Mouse (Mus musculus) MEL (cell line): ENCODE results near the gene Gm45213. TPM values are rescaled to one million over a fixed set of nuclear protein-coding genes. Genes with fewer than 3 reads are reported as not detected.

Experiments used
- DNase-seq: peaks from one replicate; pipeline ENCODE4 v3.0.0; 2011; ENCODE audit warnings: low read depth, low spot score
- H3K27ac ChIP-seq: 2 replicates; pipeline ENCODE4 v1.5.1; 2012; ENCODE audit warnings: low read depth, mild to moderate bottlenecking, control low read depth, low read length, moderate library complexity; ENCODE audit not compliant: control insufficient read depth
- H3K27me3 ChIP-seq, 2 experiments: fragments of 150-350 bp in 1 of 2; sonication (generic) in 1 of 2; 2 replicates each; pipeline ENCODE4 v1.6.1; 2012; ENCODE audit warnings: low read length in 2 of 2, mild to moderate bottlenecking in 2 of 2, improper control_type of control experiment in 1 of 2, moderate library complexity in 1 of 2; ENCODE audit not compliant: insufficient read depth in 2 of 2, control insufficient read depth in 1 of 2
- H3K36me3 ChIP-seq, 2 experiments: 2 replicates each; pipeline ENCODE4 v1.6.1; 2012 to 2014; ENCODE audit warnings: low read length in 2 of 2, improper control_type of control experiment in 1 of 2, inconsistent platforms in 1 of 2, mild to moderate bottlenecking in 1 of 2; ENCODE audit not compliant: insufficient read depth in 2 of 2, control insufficient read depth in 1 of 2
- H3K4me1 ChIP-seq, 2 experiments: fragments of 150-350 bp in 1 of 2; sonication (generic) in 1 of 2; 2 replicates each; pipeline ENCODE4 v1.6.1; 2012; ENCODE audit warnings: low read length in 2 of 2, improper control_type of control experiment in 1 of 2, mild to moderate bottlenecking in 1 of 2; ENCODE audit not compliant: insufficient read depth in 2 of 2, control insufficient read depth in 1 of 2
- H3K4me3 ChIP-seq, 2 experiments: fragments of 150-350 bp in 1 of 2; sonication (generic) in 1 of 2; 2 replicates each; pipeline ENCODE4 v1.5.1; 2012; ENCODE audit warnings: low read depth in 2 of 2, low read length in 2 of 2, mild to moderate bottlenecking in 2 of 2, moderate library complexity in 2 of 2, control low read depth in 1 of 2, improper control_type of control experiment in 1 of 2; ENCODE audit not compliant: control insufficient read depth in 1 of 2, insufficient read depth in 1 of 2
- H3K79me2 ChIP-seq: 2 replicates; pipeline ENCODE4 v1.6.1; 2012; ENCODE audit warnings: mild to moderate bottlenecking, low read length, moderate library complexity; ENCODE audit not compliant: control insufficient read depth, poor library complexity, insufficient read depth
- H3K9ac ChIP-seq: 2 replicates; pipeline ENCODE4 v1.6.1; 2012; ENCODE audit warnings: low read depth, mild to moderate bottlenecking, control low read depth, low read length, moderate library complexity; ENCODE audit not compliant: control insufficient read depth, poor library complexity, severe bottlenecking
- H3K9me3 ChIP-seq: fragments of 150-350 bp; sonication (generic); replicated peaks from 2 replicates; pipeline ENCODE4 v1.6.1; 2012; ENCODE audit warnings: mild to moderate bottlenecking, low read length, improper control_type of control experiment, moderate library complexity; ENCODE audit not compliant: insufficient read depth
- CHD1 ChIP-seq: IDR thresholded peaks from 2 replicates; pipeline ENCODE4 v1.6.1; 2012; ENCODE audit warnings: low read depth, mild to moderate bottlenecking, inconsistent platforms, low read length, improper control_type of control experiment
- E2F4 ChIP-seq: IDR thresholded peaks from 2 replicates; pipeline ENCODE4 v1.6.1; 2011; ENCODE audit warnings: low read depth, low read length, improper control_type of control experiment, borderline replicate concordance
- ELF1 ChIP-seq: IDR thresholded peaks from 2 replicates; pipeline ENCODE4 v1.6.1; 2014; ENCODE audit warnings: low read depth, mild to moderate bottlenecking, inconsistent platforms, low read length, improper control_type of control experiment, moderate library complexity
- HCFC1 ChIP-seq: IDR thresholded peaks from 2 replicates; pipeline ENCODE4 v1.6.1; 2012; ENCODE audit warnings: low read depth, mild to moderate bottlenecking, inconsistent platforms, low read length, improper control_type of control experiment, moderate library complexity
- JUND ChIP-seq: IDR thresholded peaks from 2 replicates; pipeline ENCODE4 v1.6.1; 2011; ENCODE audit warnings: low read depth, mild to moderate bottlenecking, improper control_type of control experiment, low read length
- KAT2A ChIP-seq: conservative IDR thresholded peaks from 2 replicates; pipeline ENCODE4 v1.6.1; 2012; ENCODE audit warnings: low read depth, low read length, improper control_type of control experiment, inconsistent platforms
- MAFK ChIP-seq: IDR thresholded peaks from 2 replicates; pipeline ENCODE4 v1.6.1; 2011; ENCODE audit warnings: low read depth, mild to moderate bottlenecking, low read length, improper control_type of control experiment, borderline replicate concordance
- MAX ChIP-seq: IDR thresholded peaks from 2 replicates; pipeline ENCODE4 v1.6.1; 2011; ENCODE audit warnings: low read length, improper control_type of control experiment
- MEF2A ChIP-seq: IDR thresholded peaks from 2 replicates; pipeline ENCODE4 v1.6.1; 2014; ENCODE audit warnings: low read depth, mild to moderate bottlenecking, inconsistent platforms, low read length, improper control_type of control experiment; ENCODE audit not compliant: poor library complexity, insufficient replicate concordance, severe bottlenecking; ENCODE audit errors: extremely low read depth
- MXI1 ChIP-seq: IDR thresholded peaks from 2 replicates; pipeline ENCODE4 v1.6.1; 2011; ENCODE audit warnings: mild to moderate bottlenecking, low read depth, low read length, improper control_type of control experiment
- MYC ChIP-seq: IDR thresholded peaks from 2 replicates; pipeline ENCODE4 v1.6.1; 2011; ENCODE audit warnings: low read depth, mild to moderate bottlenecking, low read length, improper control_type of control experiment, moderate library complexity
- POLR2AphosphoS2 ChIP-seq: IDR thresholded peaks from 2 replicates; pipeline ENCODE4 v1.6.1; 2011; ENCODE audit warnings: low read length, improper control_type of control experiment
- POLR2AphosphoS5 ChIP-seq: IDR thresholded peaks from 2 replicates; pipeline ENCODE4 v1.6.1; 2012; ENCODE audit warnings: low read depth, borderline replicate concordance, mild to moderate bottlenecking, inconsistent platforms, low read length, moderate library complexity, mixed read lengths
- RCOR1 ChIP-seq: IDR thresholded peaks from 2 replicates; pipeline ENCODE4 v1.6.1; 2012; ENCODE audit warnings: low read depth, mild to moderate bottlenecking, inconsistent platforms, low read length, improper control_type of control experiment
- SIN3A ChIP-seq: IDR thresholded peaks from 2 replicates; pipeline ENCODE4 v1.6.1; 2012; ENCODE audit warnings: low read length, improper control_type of control experiment, inconsistent platforms
- TAL1 ChIP-seq: IDR thresholded peaks from 2 replicates; pipeline ENCODE4 v1.6.1; 2012; ENCODE audit warnings: mild to moderate bottlenecking, inconsistent platforms, low read length, moderate library complexity, mixed read lengths
- UBTF ChIP-seq: IDR thresholded peaks from 2 replicates; pipeline ENCODE4 v1.6.1; 2012; ENCODE audit warnings: low read depth, mild to moderate bottlenecking, inconsistent platforms, low read length, improper control_type of control experiment, moderate library complexity, borderline replicate concordance; ENCODE audit not compliant: insufficient read depth
- ZC3H11A ChIP-seq: IDR thresholded peaks from 2 replicates; pipeline ENCODE4 v1.6.1; 2012; ENCODE audit warnings: low read depth, mild to moderate bottlenecking, inconsistent platforms, low read length, improper control_type of control experiment
- ZKSCAN1 ChIP-seq: IDR thresholded peaks from 2 replicates; pipeline ENCODE4 v1.6.1; 2012; ENCODE audit warnings: low read depth, mild to moderate bottlenecking, inconsistent platforms, low read length, improper control_type of control experiment, moderate library complexity
- ZMIZ1 ChIP-seq: IDR thresholded peaks from 2 replicates; pipeline ENCODE4 v1.6.1; 2012; ENCODE audit warnings: low read depth, mild to moderate bottlenecking, inconsistent platforms, low read length, improper control_type of control experiment, moderate library complexity
- ZNF384 ChIP-seq: IDR thresholded peaks from 2 replicates; pipeline ENCODE4 v1.6.1; 2012; ENCODE audit warnings: low read depth, mild to moderate bottlenecking, inconsistent platforms, low read length, improper control_type of control experiment
- polyA plus RNA-seq, 2 experiments: library from polyadenylated mRNA; stranded (reverse) in 1 of 2; unstranded in 1 of 2; fragments of >175 nt in 1 of 2; fragments of >200 nt in 1 of 2; gene quantifications; 2 replicates each; pipeline versions ENCODE4 v1.2.1 to v1.2.4; 2012; ENCODE audit warnings: low replicate concordance in 2 of 2, low read depth in 1 of 2; ENCODE audit not compliant: insufficient read length in 2 of 2, insufficient read depth in 1 of 2, missing spikeins in 1 of 2
- total RNA-seq: library from RNA; depleted of rRNA; stranded (reverse); fragments of 300-350 nt; gene quantifications from 2 replicates; pipeline ENCODE4 v1.2.3, GENCODE M21; 2012

Gm45213 gene
- total and polyA plus RNA-seq, 3 experiments: not detected

DNA sequence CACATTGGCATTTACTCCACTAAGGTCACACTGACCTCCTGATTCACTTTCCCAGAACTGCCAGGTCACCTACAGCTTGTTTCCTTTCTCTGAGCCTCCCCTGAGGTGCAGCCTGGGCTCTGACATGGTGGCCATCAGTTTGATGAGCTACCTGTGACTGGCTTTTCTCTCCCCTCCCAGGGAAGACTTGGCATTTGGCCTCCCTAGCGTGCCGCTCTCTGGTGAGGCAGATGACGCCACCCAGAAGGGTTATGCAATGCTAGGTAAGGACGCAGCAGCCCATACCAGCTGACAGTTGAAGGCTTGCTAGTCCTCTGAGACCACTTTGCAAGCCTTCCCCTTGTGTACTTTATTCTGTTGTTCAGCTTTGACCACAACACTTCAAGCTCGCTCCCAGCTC is 40.0 kb upstream of the Gm45213 start:
- no peaks in the 10 kb centered on the region for H3K9me3 ChIP-seq
- TF ChIP-seq RCOR1 (no peak), CHD1 (no peak), MXI1 (no peak), ZKSCAN1 (no peak), ZC3H11A (no peak), JUND (no peak), SIN3A (no peak), KAT2A (no peak), POLR2AphosphoS5 (no peak), ZMIZ1 (no peak), TAL1 (no peak), MYC (no peak), ZNF384 (no peak), MEF2A (no peak), ELF1 (no peak), E2F4 (no peak), HCFC1 (no peak), MAFK (no peak), POLR2AphosphoS2 (no peak), MAX (no peak)
- no peak overlapping the region for H3K4me3 ChIP-seq
- no peaks in the 10 kb centered on the region for H3K36me3 ChIP-seq
- H3K27ac ChIP-seq: no peak overlapping the region
- no peaks in the 10 kb centered on the region; a peak in 1 of 4 replicates for H3K27me3 ChIP-seq
- no peaks in the 10 kb centered on the region for H3K4me1 ChIP-seq
- no peak overlapping the region for H3K9ac ChIP-seq
- H3K79me2 ChIP-seq: no peaks in the 10 kb centered on the region
- no peak for DNase-seq

DNA sequence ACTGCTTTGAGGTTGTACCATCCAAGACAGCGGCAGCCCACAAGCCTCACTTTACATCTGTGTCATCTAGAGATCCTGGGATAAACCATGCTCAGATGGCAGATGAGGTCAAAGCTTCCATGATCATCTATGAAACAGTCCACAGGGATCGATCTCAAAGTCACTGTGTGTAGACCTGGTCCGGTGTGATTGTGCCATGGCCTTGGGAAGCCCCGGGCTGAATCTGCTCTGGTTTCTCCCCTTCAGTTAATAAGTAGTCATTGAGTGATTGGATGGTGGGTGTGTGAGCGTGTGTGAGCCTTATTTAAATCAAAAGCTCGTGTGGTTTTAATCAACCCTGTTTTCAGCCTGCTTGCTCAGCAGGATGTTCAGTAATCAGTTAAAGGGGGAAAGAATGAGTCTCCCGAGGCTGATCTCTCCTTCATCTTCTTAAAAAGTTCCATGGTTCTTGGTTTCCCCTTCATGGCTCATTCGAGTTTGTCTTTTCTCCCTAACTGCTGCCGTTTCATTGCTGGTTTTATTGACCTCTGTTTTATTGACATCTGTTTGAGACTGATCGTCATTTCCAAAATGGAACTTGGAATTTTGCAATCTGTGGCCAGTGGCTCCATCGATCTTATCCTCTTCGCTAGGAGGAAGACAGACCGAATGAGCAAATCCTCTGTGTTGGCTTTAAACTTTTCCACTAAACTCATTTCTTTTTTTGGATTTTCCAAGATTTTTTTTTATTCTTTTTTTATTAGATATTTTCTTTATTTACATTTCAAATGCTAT is 39.4 kb upstream of the Gm45213 start:
- TF ChIP-seq UBTF (no peak), HCFC1 (no peak), ELF1 (no peak)
- TF ChIP-seq, all 39 proteins: peak for 0
- no peaks in the 10 kb centered on the region for H3K9me3 ChIP-seq
- no peaks in the 10 kb centered on the region for H3K4me1 ChIP-seq
- no peak for DNase-seq
- H3K36me3 ChIP-seq: no peaks in the 10 kb centered on the region
- H3K4me3 ChIP-seq: no peak overlapping the region
- H3K79me2 ChIP-seq: no peaks in the 10 kb centered on the region
- H3K27ac ChIP-seq: no peak overlapping the region
- no peaks in the 10 kb centered on the region; a peak in 1 of 4 replicates for H3K27me3 ChIP-seq
- no peak overlapping the region for H3K9ac ChIP-seq
